Mouse (Mus musculus): ENCODE data around the gene Txndc5.

DNA sequence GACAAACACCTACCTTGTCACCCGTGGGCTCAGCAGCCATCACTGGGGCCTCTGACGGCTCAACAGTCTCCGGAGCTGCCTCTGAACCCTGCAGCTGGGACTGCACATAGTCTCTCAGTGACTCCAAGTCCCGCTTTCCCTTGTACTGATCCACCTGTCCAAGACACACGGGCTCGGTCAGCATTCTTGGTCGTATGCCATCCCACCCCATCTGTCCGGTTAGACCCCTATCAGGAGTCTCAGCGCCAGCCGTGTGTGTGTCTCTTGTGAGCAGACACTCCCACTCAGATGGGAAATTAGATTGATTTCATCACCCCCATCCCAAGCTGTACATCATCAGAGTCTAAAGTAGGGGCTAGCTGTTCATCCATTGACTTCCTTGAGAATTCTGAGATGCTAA, 21.7 kb downstream of the Txndc5 start:
- TF ChIP-seq GATA1 (IDR thresholded peaks at IDR 0.05; ENCODE audit: low read length): no peak
- no peak for TF ChIP-seq TAL1 (IDR thresholded peaks at IDR 0.05; ENCODE audit: low read length)
